Mouse (Mus musculus) heart, postnatal 36 days (tissue): Measurements from ENCODE around the gene Ube2e2. TPM values are rescaled to one million over a fixed set of nuclear protein-coding genes. Genes with fewer than 3 reads are reported as not detected.
"Not testable (repeated sequence)": the region's sequence is repeated elsewhere in the genome, so short reads cannot be mapped to it uniquely, and the experiment has no call there.

Experiments
- DNase-seq, 2 experiments: peaks; one replicate each; pipeline ENCODE4 v3.0.0; 2021 to 2022
- intact Hi-C: fragments of 180-260 bp; cut with DNase I; formaldehyde crosslinking; loops from one replicate; pipeline ENCODE4 v1.15.1; 2025
- total RNA-seq, 2 experiments: library from RNA; stranded (reverse); gene quantifications; 2 replicates each; pipeline ENCODE4 v1.2.3; 2021

Gene Ube2e2
- total RNA-seq, 2 experiments from 2014 or later, result 14.1 to 15.4 TPM

GRCm38 (mm10) chr14:18649123-18649675, 244.9 kb downstream of the Ube2e2 start:
- DNase-seq, result no peak
- intact Hi-C loops, result no loop called here

- no peak for DNase-seq
- intact Hi-C loops, result no loop called here
Observed at GRCm38 (mm10) chr14:18641656-18642055, 252.4 kb downstream of the Ube2e2 start.

GRCm38 (mm10) chr14:18638753-18639456, 255.2 kb downstream of the Ube2e2 start:
- intact Hi-C loops, result no loop called here

GRCm38 (mm10) chr14:18637739-18638138, 256.3 kb downstream of the Ube2e2 start:
- no peak for DNase-seq
- intact Hi-C loops, result no loop called here

More at GRCm38 (mm10) chr14:18638753-18639456, 255.2 kb downstream of the Ube2e2 start:
- DNase-seq, result no peak

- intact Hi-C loops, result no loop called here
Observed at GRCm38 (mm10) chr14:18628170-18628569, 265.9 kb downstream of the Ube2e2 start.

GRCm38 (mm10) chr14:18618603-18619002, 275.5 kb downstream of the Ube2e2 start:
- intact Hi-C loops, result no loop called here
- DNase-seq, result no peak

More at GRCm38 (mm10) chr14:18628170-18628569, 265.9 kb downstream of the Ube2e2 start:
- no peak for DNase-seq

GRCm38 (mm10) chr14:18601927-18602326, 292.1 kb downstream of the Ube2e2 start:
- DNase-seq, result no peak
- intact Hi-C loops, result no loop called here

GRCm38 (mm10) chr14:18586239-18587034, 307.6 kb downstream of the Ube2e2 start:
- intact Hi-C loops, result no loop called here
- DNase-seq, result no peak

- no peak for DNase-seq
- intact Hi-C loops, result no loop called here
Observed at GRCm38 (mm10) chr14:18581735-18582134, 312.3 kb downstream of the Ube2e2 start.

- DNase-seq, result no peak
- intact Hi-C loops, result no loop called here
Observed at GRCm38 (mm10) chr14:18574756-18575155, 319.3 kb downstream of the Ube2e2 start.

GRCm38 (mm10) chr14:18574130-18574721, 319.8 kb downstream of the Ube2e2 start:
- intact Hi-C loops, result no loop called here
- no peak for DNase-seq

- intact Hi-C loops, result no loop called here
- no peak for DNase-seq
Observed at GRCm38 (mm10) chr14:18573286-18573956, 320.6 kb downstream of the Ube2e2 start.

- DNase-seq, result no peak
- intact Hi-C loops, result no loop called here
Observed at GRCm38 (mm10) chr14:18572852-18573251, 321.2 kb downstream of the Ube2e2 start.

GRCm38 (mm10) chr14:18569615-18570014, 324.5 kb downstream of the Ube2e2 start:
- intact Hi-C loops, result no loop called here
- DNase-seq, result no peak

- intact Hi-C loops, DNase-seq: not testable (repeated sequence)
Observed at GRCm38 (mm10) chr14:18564999-18565398, 329.1 kb downstream of the Ube2e2 start.

GRCm38 (mm10) chr14:18555287-18555686, 338.8 kb downstream of the Ube2e2 start:
- DNase-seq, result no peak
- intact Hi-C loops, result no loop called here

- intact Hi-C loops, result no loop called here
- no peak for DNase-seq
Observed at GRCm38 (mm10) chr14:18554627-18554988, 339.5 kb downstream of the Ube2e2 start.

- intact Hi-C loops, result no loop called here
- DNase-seq, result no peak
Observed at GRCm38 (mm10) chr14:18553987-18554626, 340.0 kb downstream of the Ube2e2 start.

GRCm38 (mm10) chr14:18547541-18547940, 346.5 kb downstream of the Ube2e2 start:
- DNase-seq, result no peak
- intact Hi-C loops, result no loop called here

GRCm38 (mm10) chr14:18539092-18539491, 355.0 kb downstream of the Ube2e2 start:
- intact Hi-C loops, DNase-seq: not testable (repeated sequence)
